Mouse (Mus musculus) liver, embryonic 14.5 days (tissue): ENCODE data around the gene Ampd3. TPM values are rescaled to one million over a fixed set of nuclear protein-coding genes. Genes with fewer than 3 reads are reported as not detected.

Source experiments
- ATAC-seq: fragments of 200-750 bp; cut with Nextera tagmentation; 2 replicates; pipeline ENCODE4 v1.8.0; 2017; ENCODE audit warnings: moderate number of reproducible peaks, mild to moderate bottlenecking, moderate library complexity; ENCODE audit not compliant: insufficient read depth
- DNase-seq, 3 experiments: peaks; one replicate each; pipeline ENCODE4 v3.0.0-alpha.2; 2012 to 2013; ENCODE audit warnings: low read depth in 3 of 3, low spot score in 3 of 3
- H3K27ac ChIP-seq: fragments of 300-500 bp; sonication (generic); 2 replicates; pipeline ENCODE4 v1.5.1; 2014; ENCODE audit warnings: moderate library complexity, mild to moderate bottlenecking, control low read depth, inconsistent platforms
- H3K27me3 ChIP-seq: fragments of 300-500 bp; sonication (generic); 2 replicates; pipeline ENCODE4 v1.6.1; 2014; ENCODE audit warnings: mild to moderate bottlenecking, low read length, moderate library complexity; ENCODE audit not compliant: control insufficient read depth, insufficient read depth
- H3K36me3 ChIP-seq: fragments of 300-500 bp; sonication (generic); replicated peaks from 2 replicates; pipeline ENCODE4 v1.6.1; 2014; ENCODE audit warnings: low read depth; ENCODE audit not compliant: control insufficient read depth, insufficient read depth
- H3K4me1 ChIP-seq, 2 experiments: fragments of 200-500 bp in 1 of 2; fragments of 300-500 bp in 1 of 2; sonication (generic) in 1 of 2; replicated peaks; 2 replicates each; pipeline ENCODE4 v1.6.1; 2012 to 2014; ENCODE audit warnings: antibody characterized with exemption in 1 of 2, inconsistent platforms in 1 of 2, low read length in 1 of 2; ENCODE audit not compliant: control insufficient read depth in 2 of 2, insufficient read depth in 2 of 2
- H3K4me2 ChIP-seq: fragments of 300-500 bp; sonication (generic); 2 replicates; pipeline ENCODE4 v1.6.1; 2014; ENCODE audit warnings: low read depth, mild to moderate bottlenecking, control low read depth, moderate library complexity
- H3K4me3 ChIP-seq, 2 experiments: fragments of 200-500 bp in 1 of 2; fragments of 300-500 bp in 1 of 2; sonication (generic) in 1 of 2; 2 replicates each; pipeline ENCODE4 v1.5.1; 2012 to 2014; ENCODE audit warnings: low read depth in 2 of 2, low read length in 2 of 2, mild to moderate bottlenecking in 2 of 2, control low read depth in 1 of 2, inconsistent platforms in 1 of 2, moderate library complexity in 1 of 2; ENCODE audit not compliant: insufficient read depth in 1 of 2
- H3K9ac ChIP-seq: fragments of 300-500 bp; sonication (generic); replicated peaks from 2 replicates; pipeline ENCODE4 v1.6.1; 2014; ENCODE audit warnings: mild to moderate bottlenecking, control low read depth, moderate library complexity
- H3K9me3 ChIP-seq: fragments of 300-500 bp; sonication (generic); 2 replicates; pipeline ENCODE4 v1.6.1; 2016; ENCODE audit warnings: low read length, mixed read lengths; ENCODE audit not compliant: control insufficient read depth
- CTCF ChIP-seq: IDR thresholded peaks from 2 replicates; pipeline ENCODE4 v1.5.1; 2016; ENCODE audit warnings: antibody characterized with exemption, low read depth, control low read depth
- EP300 ChIP-seq: IDR thresholded peaks from 2 replicates; pipeline ENCODE4 v1.6.1; 2016; ENCODE audit warnings: antibody characterized with exemption, low read depth
- WGBS: fragments of 180-500 bp; shearing (Covaris S2); extraction: QIAGEN DNeasy Blood & Tissue Kit; methylation state at CpG from one replicate; pipeline ENCODE4 v1.1.7; 2014; ENCODE audit not compliant: insufficient replicate concordance; 5-methylcytosine and 5-hydroxymethylcytosine counted together
- polyA plus RNA-seq, 2 experiments: library from polyadenylated mRNA; depleted of rRNA in 1 of 2; stranded (reverse) in 1 of 2; unstranded in 1 of 2; fragments of >200 nt; fragmentation: Nextera tagmentation in 1 of 2; extraction: Ambion mirVana in 1 of 2; gene quantifications; 2 replicates each; pipeline versions ENCODE4 v1.2.1 to v1.2.3; 2012 to 2014

Gene Ampd3
- polyA plus RNA-seq, 2 experiments: 21.9 to 28.6 TPM

- H3K9me3 ChIP-seq: no peaks in the 10 kb centered on the region
- no peak overlapping the region for H3K4me3 ChIP-seq
- WGBS: 71% methylated on average over 6 of the region's 6 CpGs
- H3K9ac ChIP-seq: peak overlapping the region; percentile 44
- peak overlapping the region; percentile 54 for H3K4me2 ChIP-seq
- no peaks in the 10 kb centered on the region for H3K27me3 ChIP-seq
- DNase-seq (no peak), ATAC-seq (peak; percentile 31; the same call in 1 of the 2 replicates)
- peak; percentile 30; the same call in 1 of the 2 replicates for TF ChIP-seq CTCF
- no peak for TF ChIP-seq EP300
- peak overlapping the region; percentile 35 for H3K27ac ChIP-seq
- H3K4me1 ChIP-seq: peaks cover 15 to 27% of the 10 kb centered on the region in 2 experiments
- H3K36me3 ChIP-seq: peaks cover 34% of the 10 kb centered on the region
These were observed 50.2 kb downstream of the Ampd3 start for GRCm38 (mm10) chr7:110818206-110818605.

GRCm38 (mm10) chr7:110818787-110819350, 50.9 kb downstream of the Ampd3 start:
- Histone ChIP-seq H3K4me1 (peaks cover 15 to 33% of the 10 kb centered on the region in 2 experiments), H3K4me3 (peak overlapping the region in 1 of 2 experiments; percentile 34; a peak in 2 of 4 replicates), H3K27ac (peak overlapping the region; percentile 61), H3K36me3 (peaks cover 37% of the 10 kb centered on the region), H3K9me3 (no peaks in the 10 kb centered on the region), H3K4me2 (peak overlapping the region; percentile 54), H3K9ac (peak overlapping the region; percentile 44), H3K27me3 (no peaks in the 10 kb centered on the region)
- DNase-seq: peak; percentile 59 to 71 (median 63)
- peak; percentile 95 for TF ChIP-seq EP300
- no peak for TF ChIP-seq CTCF
- peak; percentile 92 for ATAC-seq
- WGBS: 17% methylated on average over 11 of the region's 11 CpGs

- 57% methylated on average over 5 of the region's 5 CpGs for WGBS
- H3K4me1 ChIP-seq: peaks cover 15 to 36% of the 10 kb centered on the region in 2 experiments
- H3K36me3 ChIP-seq: peaks cover 40% of the 10 kb centered on the region
These were observed 53.1 kb downstream of the Ampd3 start for GRCm38 (mm10) chr7:110821068-110821467.

GRCm38 (mm10) chr7:110821653-110822052, 53.6 kb downstream of the Ampd3 start:
- peaks cover 15 to 36% of the 10 kb centered on the region in 2 experiments for H3K4me1 ChIP-seq
- H3K27ac ChIP-seq: no peak overlapping the region
- TF ChIP-seq EP300: no peak
- DNase-seq (no peak), ATAC-seq (no peak)
- no peak overlapping the region for H3K4me3 ChIP-seq
- H3K4me2 ChIP-seq: no peak overlapping the region
- H3K9me3 ChIP-seq: no peaks in the 10 kb centered on the region
- peaks cover 40% of the 10 kb centered on the region for H3K36me3 ChIP-seq
- H3K27me3 ChIP-seq: no peaks in the 10 kb centered on the region
- H3K9ac ChIP-seq: no peak overlapping the region
- WGBS: 79% methylated on average over 3 of the region's 3 CpGs

More at GRCm38 (mm10) chr7:110821068-110821467, 53.1 kb downstream of the Ampd3 start:
- no peak overlapping the region for H3K4me2 ChIP-seq
- ATAC-seq (no peak), DNase-seq (no peak)
- TF ChIP-seq CTCF (peak; percentile 32; the same call in 1 of the 2 replicates), EP300 (no peak)
- no peak overlapping the region for H3K4me3 ChIP-seq
- H3K9ac ChIP-seq: no peak overlapping the region
- no peaks in the 10 kb centered on the region for H3K27me3 ChIP-seq
- H3K27ac ChIP-seq: no peak overlapping the region
- no peaks in the 10 kb centered on the region for H3K9me3 ChIP-seq

- Histone ChIP-seq H3K9ac (no peak overlapping the region), H3K36me3 (peaks cover 44% of the 10 kb centered on the region), H3K4me2 (no peak overlapping the region), H3K27ac (no peak overlapping the region), H3K4me3 (no peak overlapping the region), H3K9me3 (no peaks in the 10 kb centered on the region), H3K4me1 (peaks cover 15 to 36% of the 10 kb centered on the region in 2 experiments), H3K27me3 (no peaks in the 10 kb centered on the region)
- DNase-seq (no peak), ATAC-seq (no peak)
- TF ChIP-seq CTCF: no peak
- TF ChIP-seq EP300: no peak
- 78% methylated on average over 4 of the region's 4 CpGs for WGBS
These were observed 54.0 kb downstream of the Ampd3 start for GRCm38 (mm10) chr7:110822055-110822454.
